Mouse (Mus musculus): Measurements from ENCODE around the gene Eme2.
"Not testable (repeated sequence)": the region's sequence is repeated elsewhere in the genome, so short reads cannot be mapped to it uniquely, and the experiment has no call there.

Gene Eme2

DNA sequence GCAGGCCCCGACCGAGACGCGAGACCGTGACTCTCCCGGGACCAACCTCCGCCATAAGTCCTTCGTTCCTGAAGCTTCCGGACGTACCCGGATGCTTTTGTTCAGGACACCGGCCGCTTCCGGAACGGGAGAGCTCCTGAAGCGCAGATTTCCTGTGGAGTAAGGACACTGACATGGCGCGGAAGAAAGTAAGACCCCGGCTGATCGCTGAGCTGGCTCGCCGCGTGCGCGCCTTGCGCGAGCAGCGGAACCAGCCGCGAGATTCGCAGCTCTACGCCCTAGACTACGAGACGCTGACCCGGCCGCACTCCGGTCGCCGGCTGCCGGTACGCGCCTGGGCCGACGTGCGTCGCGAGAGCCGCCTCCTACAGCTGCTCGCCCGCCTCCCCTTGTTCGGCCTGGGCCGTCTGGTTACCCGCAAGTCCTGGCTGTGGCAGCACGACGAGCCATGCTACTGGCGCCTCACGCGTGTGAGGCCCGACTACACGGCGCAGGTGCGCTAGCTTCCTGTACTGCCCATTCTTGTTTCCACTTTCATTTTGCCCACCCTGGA is at the start of gene Eme2, which contains the start of gene Mrps34:
Gene Eme2 (minus strand): TSS at position 93 of the 553 bp plus-strand sequence.
Gene Mrps34 (plus strand): TSS at position 122 of the 553 bp plus-strand sequence.
- DNase-seq: peak; percentile 90

DNA sequence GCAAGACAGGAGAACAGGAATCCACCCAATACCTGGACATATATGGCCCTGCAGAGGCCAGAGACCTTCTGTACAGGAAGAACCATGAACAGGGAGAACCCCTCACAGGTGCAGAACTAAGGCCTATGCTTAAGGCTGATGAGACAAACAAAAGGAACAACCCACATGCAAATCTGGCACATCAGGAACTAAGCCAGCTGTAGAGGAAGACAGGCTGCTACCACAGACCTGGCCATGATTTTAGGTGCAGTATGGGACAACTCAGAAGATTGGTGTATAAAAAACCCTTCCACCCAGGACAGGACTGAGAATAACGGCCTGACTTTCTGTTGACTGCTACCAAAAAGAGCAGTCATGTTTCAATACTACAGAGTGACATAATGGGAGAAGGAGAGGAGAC is 48.7 kb upstream of the Eme2 start:
- DNase-seq: not testable (repeated sequence)

DNA sequence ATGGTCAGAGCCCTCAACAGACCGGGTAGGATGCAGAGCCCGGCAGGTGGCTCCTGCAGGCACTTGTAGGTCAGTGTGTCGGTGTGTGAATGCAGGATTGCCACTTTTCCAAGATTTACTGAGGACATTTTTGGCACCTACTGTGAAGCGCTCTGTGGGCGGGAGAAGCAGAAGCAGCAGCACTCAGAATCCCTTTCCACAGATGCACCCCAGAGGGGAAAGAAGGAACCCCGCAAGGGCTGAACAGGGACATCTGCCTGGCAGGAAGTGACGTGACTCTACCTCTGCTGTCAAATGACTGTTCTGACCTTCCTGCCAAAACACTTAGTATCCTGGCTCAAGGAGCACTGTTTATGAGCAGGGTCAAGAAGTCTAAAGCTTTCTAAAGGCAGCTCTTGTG is 48.1 kb upstream of the Eme2 start:
- DNase-seq: no peak

DNA sequence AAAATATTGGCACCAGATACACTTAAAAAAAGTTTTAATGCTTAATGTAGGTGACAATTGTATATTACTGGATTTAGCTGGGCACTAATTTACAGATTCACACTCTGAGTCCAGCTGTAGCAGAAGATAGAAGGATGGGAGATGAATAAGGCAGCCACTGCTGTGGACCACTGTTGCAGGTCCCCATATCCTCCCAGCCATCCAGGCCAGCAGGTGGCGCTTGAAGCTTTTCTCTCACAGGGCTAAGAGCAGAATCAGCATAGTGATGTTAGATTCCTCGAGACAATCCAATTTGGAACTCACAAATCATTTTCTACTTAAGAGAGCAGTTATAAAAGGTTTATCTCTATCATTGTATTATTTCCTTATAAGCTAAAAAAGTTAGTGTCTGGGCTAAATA is 47.6 kb upstream of the Eme2 start:
- peak; percentile 73 for DNase-seq

DNA sequence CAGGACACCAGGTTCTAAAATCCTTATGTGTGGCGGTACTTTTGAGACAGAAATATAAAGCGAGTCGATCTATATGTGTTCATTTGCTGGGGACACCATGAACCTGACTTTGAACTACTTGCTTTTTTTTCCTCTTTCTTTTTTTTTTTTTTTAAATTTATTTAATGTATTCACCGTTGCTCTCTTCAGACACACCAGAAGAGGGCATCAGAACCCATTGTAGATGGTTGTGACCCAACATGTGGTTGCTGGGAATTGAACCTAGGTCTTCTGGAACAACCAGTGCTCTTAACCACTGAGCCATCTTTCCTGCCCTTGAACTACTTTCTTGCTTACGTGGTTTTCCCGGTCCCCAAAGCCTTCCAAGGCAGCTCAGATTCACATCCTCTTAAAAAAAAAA is 42.4 kb upstream of the Eme2 start:
- no peak for DNase-seq

DNA sequence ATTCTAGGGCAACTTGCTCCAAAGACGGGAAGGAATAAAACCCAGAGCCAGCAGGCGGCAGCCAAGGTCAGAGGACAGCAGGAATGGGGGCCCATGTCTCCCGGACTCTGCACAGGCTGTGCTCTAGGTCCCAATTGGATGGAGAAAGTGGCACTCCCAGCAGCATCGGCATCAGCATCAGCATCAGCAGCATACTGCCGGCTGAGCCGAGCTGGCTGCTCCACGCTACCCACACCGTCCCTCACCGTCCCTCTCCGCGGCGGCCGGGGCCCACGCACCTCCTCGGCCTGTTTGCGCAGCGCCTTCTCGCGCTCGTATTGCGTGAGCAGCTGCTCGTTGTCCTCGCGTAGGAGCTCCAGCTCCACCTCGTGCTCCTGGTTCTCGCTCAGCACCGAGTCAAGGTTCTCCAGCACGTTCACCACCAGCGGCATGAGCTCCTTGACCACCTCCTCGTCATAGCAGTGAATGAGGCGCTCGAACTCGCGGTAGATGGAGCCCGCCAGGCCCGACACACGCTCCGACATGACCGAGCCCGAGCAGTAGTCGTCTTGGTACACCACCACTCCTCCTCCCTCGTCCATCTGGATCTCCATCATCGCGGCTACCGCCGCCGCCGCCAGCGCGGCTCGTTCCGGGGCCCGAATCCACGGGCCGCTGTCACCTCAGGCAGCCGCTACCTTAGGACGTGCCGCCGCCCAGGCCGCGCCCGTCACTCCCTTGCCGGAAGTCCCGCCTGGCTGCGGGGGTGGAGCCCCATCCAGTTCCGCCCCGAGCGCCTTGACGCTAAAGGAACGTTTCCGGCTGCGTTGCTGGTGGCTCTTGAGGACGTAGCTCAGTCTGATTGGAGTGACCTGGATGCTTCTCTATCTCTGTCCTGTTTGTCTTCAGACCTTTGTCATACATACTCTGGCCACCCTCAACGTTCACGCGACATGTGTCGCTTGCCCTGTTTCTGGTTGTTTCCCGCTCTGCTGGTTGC is 41.7 kb upstream of the Eme2 start, which contains the start of gene Mapk8ip3:
Gene Mapk8ip3 (minus strand): TSS at position 719 of the 979 bp plus-strand sequence.
- peak; percentile 97 for DNase-seq

DNA sequence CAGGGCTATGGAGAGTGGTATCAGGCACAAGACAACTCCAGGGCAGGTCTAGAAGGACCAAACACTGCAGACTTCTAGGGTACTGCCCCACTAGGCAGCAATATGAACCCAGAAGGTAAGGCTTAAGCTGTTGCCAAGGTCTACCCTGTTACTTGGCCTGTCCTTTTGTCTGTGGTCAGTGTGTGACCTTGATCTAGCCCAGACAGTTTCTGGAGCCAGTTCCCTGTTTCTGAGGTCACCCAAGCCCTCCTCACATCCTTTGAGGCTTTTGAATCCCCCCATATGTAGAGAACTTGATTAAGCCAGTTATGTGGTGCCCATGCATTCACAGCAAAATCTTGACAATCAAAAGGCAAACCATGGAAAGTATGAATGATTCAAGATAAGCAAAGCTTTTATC is 40.8 kb upstream of the Eme2 start:
- no peak for DNase-seq

DNA sequence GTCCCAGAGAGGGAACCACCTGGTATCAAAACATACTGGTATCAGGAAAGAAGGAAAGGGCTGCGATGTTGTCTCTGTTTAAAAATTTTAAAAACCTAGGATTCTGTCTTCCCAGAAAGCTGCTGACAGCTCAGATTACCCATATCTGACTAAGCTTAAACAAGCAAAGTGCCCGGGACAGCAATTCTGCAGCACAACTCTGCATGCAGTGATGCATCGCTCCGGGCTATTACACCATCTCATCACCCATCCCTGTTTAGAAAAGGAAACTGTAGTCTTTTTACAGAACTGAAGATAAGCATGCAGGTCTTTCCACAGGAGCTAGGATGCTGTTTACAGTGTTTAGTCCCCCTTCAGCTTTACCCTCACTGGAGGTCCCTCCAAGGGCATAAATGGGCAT is 40.0 kb upstream of the Eme2 start:
- no peak for DNase-seq

DNA sequence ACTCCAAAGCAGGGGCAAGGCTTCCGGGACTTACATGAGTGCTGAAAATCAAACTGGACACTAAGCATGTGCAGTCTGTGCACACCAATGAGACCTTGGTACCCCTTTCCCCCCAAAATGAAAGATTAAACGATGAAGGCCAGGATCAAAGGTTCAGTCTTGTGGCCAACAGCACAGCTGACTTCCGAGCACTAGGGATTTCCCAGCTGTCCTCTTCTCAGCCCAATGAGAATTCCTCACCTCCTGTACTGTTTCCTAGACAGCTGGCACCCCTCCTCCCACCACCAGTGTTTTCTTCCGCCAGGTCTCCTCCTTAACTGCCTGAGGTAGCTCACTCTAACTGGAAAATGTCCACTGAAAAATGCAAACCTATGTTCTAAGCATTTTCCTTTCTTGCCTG is 38.3 kb upstream of the Eme2 start:
- DNase-seq: no peak

DNA sequence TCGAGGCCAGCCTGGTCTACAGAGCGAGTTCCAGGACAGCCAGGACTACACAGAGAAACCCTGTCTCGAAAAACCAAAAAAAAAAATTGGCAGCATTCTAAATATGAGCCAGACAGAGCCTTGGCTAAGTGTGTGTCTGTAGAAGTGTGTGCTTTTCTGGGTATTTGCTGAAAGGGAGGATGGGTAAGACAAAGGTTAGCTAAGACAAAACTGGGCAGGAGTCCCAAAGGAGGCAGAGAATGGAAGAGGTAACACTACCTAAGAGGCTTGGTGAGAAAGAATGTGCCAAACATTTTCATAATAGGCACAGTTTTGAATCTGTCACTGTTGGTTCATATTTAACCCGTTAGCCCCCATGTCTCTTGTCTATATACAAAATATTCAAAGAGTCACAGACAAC is 37.5 kb upstream of the Eme2 start:
- no peak for DNase-seq

DNA sequence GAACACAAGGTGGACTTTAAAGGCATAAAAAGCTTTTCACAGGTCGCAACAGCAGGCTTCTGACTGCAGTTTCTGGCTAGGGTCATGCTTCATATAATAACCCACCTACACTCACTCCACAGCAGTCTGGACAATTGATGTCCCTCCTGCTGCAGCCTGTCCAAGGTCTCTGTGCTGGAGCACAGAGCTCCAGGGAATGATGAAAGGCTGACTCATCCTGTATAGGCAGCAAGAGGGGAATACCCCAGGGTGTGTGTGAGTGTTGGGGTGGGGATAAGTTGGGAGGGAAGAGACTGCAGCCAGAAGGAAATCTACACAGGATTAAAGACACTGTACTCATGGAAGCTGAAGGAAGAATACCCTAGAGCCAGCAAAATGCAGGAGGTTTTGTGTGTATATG is 34.6 kb upstream of the Eme2 start:
- DNase-seq: no peak

DNA sequence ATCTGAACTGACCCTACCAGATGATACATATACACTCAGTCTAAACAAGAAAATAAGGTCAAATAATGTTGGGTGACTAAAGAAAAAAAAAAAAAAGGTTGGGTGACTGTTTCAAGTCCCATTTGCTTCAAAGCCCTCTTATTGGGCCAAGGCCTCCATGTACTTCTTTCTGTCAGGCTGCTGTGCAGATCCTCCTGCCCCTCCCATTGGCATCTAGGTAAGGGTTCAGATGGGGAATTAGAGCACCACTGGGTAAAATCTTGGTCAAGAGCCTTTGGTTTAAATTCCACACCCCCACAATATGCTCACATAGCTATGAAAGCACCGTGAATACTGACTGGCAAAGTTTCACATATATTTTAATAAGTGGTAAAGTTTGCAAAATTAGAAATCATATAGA is 28.4 kb upstream of the Eme2 start:
- no peak for DNase-seq

DNA sequence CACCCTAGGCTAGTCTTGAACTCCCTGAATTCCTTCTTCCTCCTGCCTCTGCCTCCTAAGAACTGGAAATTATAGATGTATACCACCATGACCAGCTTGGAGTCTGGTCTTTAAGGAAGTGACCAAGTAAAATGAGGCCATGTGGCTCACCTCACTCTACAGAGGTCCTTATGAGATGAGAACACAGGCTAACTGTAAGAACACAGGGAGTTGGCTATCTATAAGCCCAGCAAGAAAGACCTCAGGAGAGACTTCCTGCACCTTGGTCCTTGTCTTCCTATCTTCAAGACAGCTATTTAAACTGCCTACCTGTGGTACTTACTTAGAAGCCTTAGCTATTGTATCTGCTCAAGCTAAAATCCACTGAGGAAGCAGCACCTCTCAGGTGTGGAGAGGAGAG is 19.1 kb upstream of the Eme2 start:
- no peak for DNase-seq

DNA sequence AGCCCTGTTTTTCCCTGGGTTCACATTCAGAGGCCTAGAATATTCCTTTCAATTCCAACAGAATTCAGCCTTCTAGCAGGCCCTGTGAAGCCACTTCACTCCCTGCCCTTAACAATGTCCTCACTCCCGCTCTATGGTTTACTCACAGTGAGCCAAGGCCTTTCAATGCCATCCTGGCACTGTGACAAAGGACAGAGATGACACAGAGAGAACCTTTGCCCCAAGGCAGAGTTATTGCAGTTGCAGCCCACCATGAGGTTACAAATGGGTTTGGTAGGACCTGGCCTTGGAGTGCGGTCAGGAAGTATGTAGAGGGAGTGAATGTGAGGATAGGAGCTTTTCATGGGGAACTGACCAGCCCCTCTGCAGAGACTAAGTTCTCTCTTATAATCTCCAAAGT is 12.7 kb upstream of the Eme2 start:
- no peak for DNase-seq

DNA sequence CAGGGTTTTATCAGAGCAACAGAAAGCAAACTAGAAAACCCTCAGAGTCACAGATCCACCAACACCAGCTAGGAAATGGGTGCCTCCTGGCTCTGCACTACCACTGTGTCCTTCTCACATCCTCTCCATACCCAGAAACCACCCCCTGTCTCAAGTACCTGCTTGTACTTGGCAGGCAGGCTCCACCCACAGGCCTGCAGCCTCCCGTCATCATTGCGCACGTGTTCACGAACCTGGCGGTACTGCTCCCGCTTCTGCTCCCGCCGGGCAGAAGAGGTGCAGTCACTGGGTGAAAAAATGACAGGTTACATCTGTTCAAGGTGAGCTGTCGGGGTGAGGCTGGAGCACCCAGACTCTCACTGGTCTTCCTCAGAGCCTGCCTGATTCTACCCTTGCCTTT is 8.9 kb upstream of the Eme2 start:
- DNase-seq: no peak

DNA sequence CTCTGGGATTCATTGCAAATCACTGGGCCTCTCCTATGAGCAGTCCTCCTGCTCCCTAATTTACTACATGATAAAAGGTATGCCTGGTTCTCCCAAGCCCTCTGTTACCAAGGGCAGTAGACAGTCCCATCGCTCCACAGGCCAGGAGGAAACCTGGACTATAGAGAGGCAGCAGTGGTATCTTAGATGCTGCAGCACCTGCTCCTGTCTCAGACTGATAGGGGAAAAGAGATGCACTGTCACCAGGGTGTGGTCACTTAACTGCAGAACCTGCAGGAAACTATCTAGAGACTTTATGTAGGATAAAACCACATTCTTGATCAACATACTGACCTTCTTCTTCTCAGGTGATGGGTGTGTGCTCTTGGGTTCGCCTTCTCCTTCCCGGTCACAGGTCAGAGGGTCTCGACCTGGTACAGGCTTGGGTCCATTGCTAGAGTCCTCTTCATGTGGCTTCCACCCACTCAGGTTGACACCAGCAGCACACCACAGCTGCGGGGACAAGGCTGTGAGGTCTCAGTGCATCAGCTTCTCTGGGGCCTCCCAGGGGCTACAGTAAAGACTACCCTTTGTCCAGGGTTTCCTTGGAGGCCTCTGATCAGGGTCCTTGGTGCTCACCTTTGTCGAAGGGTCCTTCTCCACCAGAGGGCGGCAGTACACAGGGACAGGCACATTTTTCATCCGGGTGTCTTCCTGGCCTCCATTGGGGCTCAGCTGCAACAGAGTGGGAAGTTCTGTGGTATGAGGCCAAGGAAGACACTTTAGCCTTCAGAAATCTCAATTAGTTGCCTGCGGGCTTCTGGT is 8.0 kb upstream of the Eme2 start:
- peak; percentile 65 for DNase-seq

DNA sequence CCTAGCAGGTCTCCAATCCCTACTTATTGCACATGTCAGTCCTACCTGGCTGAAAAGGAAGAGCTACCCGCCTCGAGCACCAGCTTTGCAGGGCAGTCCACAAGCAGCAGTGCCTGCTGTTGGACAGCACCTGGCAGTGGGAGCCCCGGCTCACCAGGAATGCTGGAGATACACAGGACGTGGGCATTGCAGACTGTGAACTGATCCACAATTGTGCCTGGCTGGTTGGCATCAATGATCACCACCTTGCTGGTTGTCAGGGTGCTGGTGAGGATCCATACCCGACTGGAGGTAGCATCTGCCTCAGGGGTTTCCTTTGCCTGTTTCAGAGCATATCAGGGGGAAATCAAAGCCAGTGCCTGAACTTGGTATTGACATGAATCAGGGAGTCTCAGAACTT is 7.2 kb upstream of the Eme2 start:
- DNase-seq: no peak

DNA sequence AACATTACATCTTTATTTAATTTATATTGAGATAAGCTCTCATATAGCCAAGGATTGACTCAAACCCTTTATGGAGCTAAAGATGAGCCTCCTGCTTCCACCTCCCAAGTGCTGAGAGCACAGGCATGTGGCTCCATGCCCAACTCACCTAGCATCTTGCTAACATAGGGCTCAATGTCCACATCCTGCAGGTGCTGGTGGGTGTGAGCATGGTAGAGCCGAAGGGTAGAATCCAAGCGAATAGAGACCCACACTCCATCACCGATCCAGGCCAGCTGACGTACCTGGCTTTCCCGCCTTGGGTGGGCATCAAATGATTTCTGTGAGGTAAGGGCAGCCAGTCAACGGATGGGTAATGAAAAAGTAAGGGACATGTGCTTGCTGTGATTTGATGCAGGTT is 5.1 kb upstream of the Eme2 start:
- DNase-seq: peak; percentile 11

DNA sequence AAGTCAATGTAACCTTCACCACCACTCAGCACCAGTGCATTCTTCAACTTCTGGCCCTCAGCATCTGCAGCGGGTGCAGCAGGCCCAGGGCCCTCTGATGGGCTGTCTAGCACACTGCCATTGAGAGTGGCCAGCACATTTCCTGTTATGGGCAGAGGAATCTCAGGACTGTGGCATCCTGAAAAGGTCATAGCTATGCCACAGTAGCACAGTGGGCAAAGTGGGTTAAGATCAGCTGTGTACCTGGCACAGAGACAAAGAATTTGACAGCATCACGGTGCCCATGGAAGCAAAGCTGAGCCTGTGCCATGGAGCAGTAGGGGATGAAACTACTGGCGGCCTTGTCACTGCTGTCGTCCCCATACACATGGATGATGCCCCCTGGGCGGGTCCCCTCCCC is 4.3 kb upstream of the Eme2 start:
- DNase-seq: no peak

DNA sequence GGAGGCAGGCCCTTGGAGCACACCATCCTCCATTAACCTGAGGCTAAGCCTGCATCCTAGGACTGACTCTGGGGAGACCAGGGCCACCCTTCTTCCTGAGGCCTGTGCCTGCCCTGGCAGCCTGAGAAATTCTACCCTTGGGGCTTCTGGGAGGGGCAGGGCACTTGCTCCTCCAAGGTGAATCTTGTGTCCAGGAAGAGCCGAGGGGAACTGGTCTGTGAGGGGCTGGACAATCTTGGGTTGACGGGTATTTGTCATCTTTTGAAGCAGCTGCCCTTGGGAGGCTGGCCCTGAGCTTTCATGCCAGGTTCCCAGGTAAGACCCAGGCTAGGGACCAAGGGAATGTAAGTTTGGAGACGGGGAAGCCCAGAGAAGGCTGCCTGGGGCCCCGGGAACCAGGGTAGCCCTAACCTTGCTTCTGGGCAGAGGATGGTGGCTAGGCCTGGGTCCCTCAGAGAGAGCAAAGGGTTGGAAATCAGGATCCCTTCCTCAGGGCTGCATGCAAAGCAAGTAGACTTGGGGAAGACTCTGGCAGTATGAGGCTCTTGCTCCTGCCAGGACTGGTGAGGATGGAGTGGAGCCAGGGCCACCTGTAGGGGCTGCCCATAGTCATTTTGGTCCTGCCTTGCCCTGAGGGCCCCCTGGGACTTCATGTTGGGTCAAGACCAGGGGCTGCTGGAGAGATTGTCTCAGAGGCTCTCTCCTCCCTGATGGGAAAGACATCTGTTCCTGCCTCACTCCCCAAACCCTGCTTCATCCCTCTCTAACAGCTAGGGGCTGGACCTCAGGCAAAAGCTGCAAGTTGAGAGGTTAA is 3.4 kb upstream of the Eme2 start:
- DNase-seq: peak; percentile 11

DNA sequence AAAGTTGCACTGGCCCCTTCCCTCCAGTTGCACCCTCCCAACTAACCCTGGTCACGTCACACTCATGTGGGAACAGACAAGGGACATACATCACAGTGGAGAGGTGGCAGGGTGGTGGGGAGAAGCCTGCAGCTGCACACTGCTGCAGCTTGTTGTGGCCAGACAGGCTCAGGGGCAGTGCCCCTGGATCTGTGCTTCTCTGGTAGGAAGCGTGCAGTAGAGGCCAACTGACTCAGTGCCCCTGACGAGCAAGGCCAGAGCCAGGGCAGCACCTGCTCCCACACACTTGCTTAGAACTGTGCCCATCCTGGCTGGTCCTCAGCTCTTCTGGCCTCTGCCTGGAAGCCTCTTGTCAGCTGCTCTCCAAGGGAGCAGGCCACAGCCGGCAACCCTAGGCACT is 2.7 kb upstream of the Eme2 start:
- peak; percentile 9 for DNase-seq

DNA sequence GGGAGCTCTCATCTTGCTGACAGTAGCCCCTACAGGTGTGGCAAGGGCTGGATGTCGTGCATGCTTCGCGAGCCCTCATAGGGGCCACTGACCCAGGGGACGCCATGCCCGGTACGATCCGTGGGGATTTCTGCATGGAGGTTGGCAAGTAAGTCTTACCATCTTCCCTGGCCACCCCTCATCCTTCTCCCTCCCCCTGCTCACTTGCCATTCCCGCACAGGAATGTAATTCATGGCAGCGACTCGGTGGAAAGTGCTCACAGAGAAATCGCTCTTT is 2.0 kb upstream of the Eme2 start:
- peak; percentile 24 for DNase-seq
